ENCODE assay signal across 9 mouse cellular contexts in genomic region chr13:55963005-55963620, GRCm38 (mm10).
DNase-seq lines count a peak whose midpoint lies in the region; ATAC-seq lines count a peak whose summit lies in the region.
"Had no signal": no experiment of that assay in that cellular context is flagged by ENCODE, and none has a peak within 500 bp of the region (broad histone marks: within the 10 kb centered on the region; RNA-seq: fewer than 3 reads in every experiment).

No protein-coding gene starts in this region.

- peak overlapping the region; percentile 48; the same call in 1 of the 2 replicates for H3K9ac ChIP-seq in hindbrain, embryonic 16.5 days (ENCODE audit: low read depth, low read length)

- H3K27me3 ChIP-seq in hindbrain, embryonic 16.5 days (replicated peaks; ENCODE audit: control insufficient read depth, insufficient read depth, low read length): peaks cover 20% of the 10 kb centered on the region

- H3K27ac ChIP-seq in hindbrain, embryonic 16.5 days (ENCODE audit: low read depth, low read length): no peak overlapping the region

- peak; percentile 59; the same call in 1 of the 2 replicates for ATAC-seq in frontal cortex, adult (ENCODE audit: low TSS enrichment)
- ATAC-seq in hindbrain, embryonic 16.5 days: peak; percentile 91
- ATAC-seq in megakaryocyte progenitor cell, adult 5-6 weeks (replicated peaks; ENCODE audit: poor library complexity): peak; percentile 63; the same call in 1 of the 2 replicates
- ATAC-seq in monocyte, adult 5-6 weeks (replicated peaks; ENCODE audit: insufficient number of reproducible peaks, low FRiP score, low TSS enrichment, poor library complexity, severe bottlenecking): no peak

- H3K4me2 ChIP-seq in hindbrain, embryonic 16.5 days (ENCODE audit: low read length): peak overlapping the region; percentile 65

- 2% methylated on average over 22 of the region's 22 CpGs for WGBS in hindbrain, embryonic 16.5 days

- H3K4me3 ChIP-seq in hindbrain, embryonic 16.5 days (ENCODE audit: low read length): peak overlapping the region; percentile 40
- H3K4me3 ChIP-seq: megakaryocyte, embryonic 14.5 days had no signal

- H3K9me3 ChIP-seq in hindbrain, embryonic 16.5 days (ENCODE audit: control insufficient read depth, low read length): no peaks in the 10 kb centered on the region
- H3K9me3 ChIP-seq: megakaryocyte, embryonic 14.5 days had no signal

- H3K36me3 ChIP-seq in hindbrain, embryonic 16.5 days (ENCODE audit: control insufficient read depth, insufficient read depth, low read length): no peaks in the 10 kb centered on the region

- H3K4me1 ChIP-seq in hindbrain, embryonic 16.5 days (ENCODE audit: control insufficient read depth, insufficient read depth, low read depth, low read length): peaks cover 6% of the 10 kb centered on the region

- peak; percentile 79 for DNase-seq in R1 (ENCODE audit: low read depth, low spot score)
- peak; percentile 3 for DNase-seq in cerebellum, adult 8-10 months
- peak; percentile 54 to 63 for DNase-seq in left cerebral cortex, adult 18-20 months (ENCODE audit: low spot score in 2 of 2)
- DNase-seq in skeletal muscle tissue, adult 2 months (ENCODE audit: low read depth, low spot score): peak; percentile 42

Comparison
In these comparisons a context has a peak if more than half of its experiments do, and no peak if none do; other contexts are left out.
1. DNase-seq: peak in every context shown above with its lines; median percentile 79 in R1; 58 in left cerebral cortex, adult 18-20 months; 42 in skeletal muscle tissue, adult 2 months; 3 in cerebellum, adult 8-10 months.